Mouse (Mus musculus) right cerebral cortex, adult 2 months (tissue): ENCODE results near the gene Aldh18a1.
"Not testable (repeated sequence)": the region's sequence is repeated elsewhere in the genome, so short reads cannot be mapped to it uniquely, and the experiment has no call there.

Experiments used
- DNase-seq, 2 experiments: peaks; one replicate each; pipeline ENCODE4 v3.0.0; 2021 to 2022; ENCODE audit warnings: low spot score in 2 of 2

The Aldh18a1 gene

GRCm38 (mm10) chr19:40588293-40588654 is at the start of gene Aldh18a1:
Gene Aldh18a1, minus strand, starts transcription at chr19:40588463.
- DNase-seq = peak; percentile 94 to 95

DNA sequence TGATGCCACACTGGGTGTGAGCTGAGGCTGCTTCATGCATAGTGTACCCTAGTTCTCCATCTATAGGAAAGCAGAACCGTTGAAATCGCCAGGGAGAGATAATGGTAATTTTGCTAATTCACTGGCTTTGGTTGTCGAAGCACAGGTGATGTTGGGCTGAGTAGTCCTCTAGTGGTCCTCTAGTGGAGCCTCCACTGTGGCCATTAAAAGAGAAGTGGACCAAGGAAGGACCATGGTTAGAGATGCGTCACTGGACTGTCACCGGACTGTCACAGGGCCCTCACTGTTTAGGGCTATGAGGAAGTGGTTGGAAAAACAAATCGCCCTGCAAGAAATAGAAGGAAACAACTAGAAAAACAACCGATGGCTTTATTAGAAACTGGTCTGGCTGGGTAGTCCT is 49.3 kb upstream of the Aldh18a1 start:
- DNase-seq = no peak

- no peak for DNase-seq
These were observed 48.8 kb upstream of the Aldh18a1 start for GRCm38 (mm10) chr19:40637091-40637490.

DNA sequence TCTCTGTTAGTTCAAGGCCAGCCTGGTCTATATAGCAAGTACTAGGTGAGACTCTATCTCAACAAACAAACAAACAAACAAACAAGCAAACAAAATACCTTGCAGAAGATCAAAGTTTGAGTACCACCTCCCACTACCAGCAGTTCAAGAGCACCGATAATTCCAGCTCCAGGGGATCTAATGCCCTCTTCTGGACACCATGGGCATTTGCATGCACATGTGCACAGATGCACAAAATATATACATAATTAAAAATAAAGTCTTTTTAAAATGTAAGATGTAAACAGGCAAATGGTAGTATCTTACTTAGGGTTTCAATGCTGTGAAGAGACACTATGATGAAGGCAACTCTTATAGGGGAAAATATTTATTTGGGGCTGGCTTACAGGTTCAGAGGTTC is 44.9 kb upstream of the Aldh18a1 start:
- DNase-seq = no peak

DNA sequence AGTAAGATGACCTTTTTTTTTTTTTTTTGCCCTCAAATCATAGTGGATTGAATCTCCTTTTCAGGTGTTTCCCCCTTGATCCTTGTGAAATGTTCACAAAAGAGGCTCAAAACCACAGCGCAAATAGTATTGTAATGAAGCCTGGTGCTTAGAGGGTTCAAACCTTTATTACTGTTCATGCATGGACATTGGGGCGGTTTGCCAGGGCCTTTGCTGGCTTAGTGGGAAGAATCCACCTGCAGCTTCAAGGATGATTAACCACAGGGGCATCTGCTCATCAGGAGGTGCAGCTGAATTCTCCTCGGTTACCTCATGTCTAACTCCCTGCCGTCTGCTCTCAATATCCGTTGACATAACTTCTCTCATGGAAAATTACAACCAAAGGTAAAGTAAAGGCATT is 44.4 kb upstream of the Aldh18a1 start:
- DNase-seq = no peak

DNA sequence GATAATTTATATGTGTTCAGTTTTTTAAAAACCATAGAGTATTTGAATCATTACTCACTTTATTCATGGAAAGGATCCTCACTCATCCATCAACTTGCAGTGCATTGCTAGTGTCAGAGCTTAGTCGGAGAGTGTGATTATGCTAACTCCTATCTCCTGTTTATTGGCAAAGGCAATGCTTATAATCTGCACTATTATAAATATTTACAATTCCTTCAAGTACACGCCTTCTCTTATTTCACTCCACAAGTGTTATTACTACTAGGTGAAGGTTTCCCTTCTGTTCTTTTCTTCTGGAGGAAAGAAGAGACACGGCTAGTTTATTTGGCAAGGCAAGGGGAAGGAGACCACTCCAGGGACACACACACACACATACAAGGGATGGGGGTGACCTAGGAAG is 43.9 kb upstream of the Aldh18a1 start:
- no peak for DNase-seq

DNA sequence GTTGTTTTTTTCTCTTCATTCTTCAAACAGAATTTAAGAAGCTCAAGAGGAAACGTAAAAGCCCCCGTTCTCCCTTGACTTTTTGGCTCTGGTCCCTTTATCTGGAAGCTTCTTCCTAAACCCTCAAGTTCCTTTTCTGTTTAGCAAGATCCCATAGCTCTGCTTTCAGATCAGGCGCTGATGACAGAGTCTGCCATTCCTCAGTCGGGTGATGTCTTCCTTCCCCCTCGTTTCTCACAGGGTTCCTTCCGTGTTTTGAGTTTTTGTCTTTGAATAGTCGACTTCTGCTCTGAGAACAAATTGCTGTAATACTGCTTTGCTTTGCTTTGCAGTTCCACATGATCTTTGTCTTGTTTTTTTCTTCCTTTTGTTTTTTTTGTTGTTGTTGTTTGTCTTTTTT is 42.3 kb upstream of the Aldh18a1 start:
- peak in 1 of 2 experiments; percentile 21 for DNase-seq

DNA sequence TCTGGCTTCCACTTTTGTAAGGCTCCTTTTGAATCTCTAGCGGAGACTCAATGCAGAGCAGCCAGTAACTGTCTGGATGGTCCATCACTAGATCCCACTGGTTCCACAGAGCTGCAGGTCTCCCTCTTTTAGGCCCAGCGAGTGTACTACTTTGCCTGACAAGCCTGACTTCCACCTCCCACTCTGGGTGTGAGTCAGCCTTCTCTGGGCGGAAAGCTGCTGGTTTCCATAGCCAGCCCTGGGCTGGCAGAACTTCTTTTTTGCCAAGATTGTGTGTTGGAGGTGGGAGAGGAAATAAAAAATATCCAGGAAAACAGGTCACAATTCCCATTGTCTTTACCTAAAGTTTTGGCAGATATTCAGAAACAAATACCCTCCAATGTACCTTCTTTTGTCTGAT is 41.8 kb upstream of the Aldh18a1 start:
- DNase-seq = peak; percentile 66 to 74

DNA sequence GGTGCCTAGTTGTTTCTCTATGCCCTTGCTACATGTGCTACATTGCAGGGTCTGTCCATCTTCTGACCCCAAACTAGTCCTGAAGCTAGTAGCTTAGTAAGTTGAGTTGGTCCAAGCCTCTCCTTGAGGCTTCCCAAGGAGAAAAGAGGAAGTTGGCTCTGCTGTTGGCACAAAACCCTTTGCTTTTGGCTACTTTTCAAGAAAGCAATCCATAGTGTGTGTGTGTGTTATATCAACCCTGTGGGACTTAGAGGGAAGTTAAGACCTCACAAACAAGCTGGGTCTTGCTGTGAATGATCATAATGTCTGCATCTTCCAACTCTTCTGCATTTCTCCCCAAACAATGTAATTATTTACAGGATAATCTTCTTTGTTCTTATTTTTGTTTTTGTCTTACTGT is 40.7 kb upstream of the Aldh18a1 start:
- no peak for DNase-seq

DNA sequence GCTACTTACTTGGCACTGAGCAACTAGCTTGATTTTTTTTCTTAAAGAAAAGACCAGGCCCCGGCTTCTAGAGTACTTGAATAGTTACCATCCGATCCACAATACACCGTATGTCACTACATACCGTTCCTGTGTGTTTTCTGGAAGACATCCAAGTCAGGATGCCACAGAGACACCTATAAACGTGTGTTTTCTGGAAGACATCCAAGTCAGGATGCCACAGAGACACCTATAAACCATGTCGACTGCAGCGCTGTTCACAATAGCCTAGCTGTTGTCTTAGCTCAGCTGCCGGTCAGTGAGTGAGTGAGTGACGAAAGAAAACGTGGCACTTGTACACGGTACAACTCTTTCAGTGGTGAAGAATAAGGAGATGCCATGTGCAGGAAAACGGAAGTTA is 37.7 kb upstream of the Aldh18a1 start:
- DNase-seq = no peak

DNA sequence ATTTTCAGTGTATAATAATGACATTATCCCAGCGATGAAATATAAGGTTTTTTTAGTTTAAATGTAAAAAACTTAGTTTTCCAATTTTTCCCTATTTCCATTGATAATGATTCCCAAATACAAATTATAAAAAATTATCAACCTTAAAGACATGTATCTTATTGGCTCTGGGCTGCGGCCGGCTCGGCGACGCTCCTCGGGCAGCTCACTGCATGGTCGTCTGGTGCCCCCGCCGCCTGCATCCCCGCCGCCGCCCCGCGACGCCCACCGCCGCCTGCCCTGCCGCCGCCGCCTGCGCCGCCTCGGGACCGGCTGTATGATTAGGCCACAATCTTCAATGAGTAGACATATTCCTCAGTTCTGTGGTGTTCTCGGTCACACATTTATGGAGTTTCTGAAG is 33.4 kb upstream of the Aldh18a1 start:
- DNase-seq = not testable (repeated sequence)

- DNase-seq = no peak
These were observed 27.8 kb upstream of the Aldh18a1 start for GRCm38 (mm10) chr19:40616021-40616420.

DNA sequence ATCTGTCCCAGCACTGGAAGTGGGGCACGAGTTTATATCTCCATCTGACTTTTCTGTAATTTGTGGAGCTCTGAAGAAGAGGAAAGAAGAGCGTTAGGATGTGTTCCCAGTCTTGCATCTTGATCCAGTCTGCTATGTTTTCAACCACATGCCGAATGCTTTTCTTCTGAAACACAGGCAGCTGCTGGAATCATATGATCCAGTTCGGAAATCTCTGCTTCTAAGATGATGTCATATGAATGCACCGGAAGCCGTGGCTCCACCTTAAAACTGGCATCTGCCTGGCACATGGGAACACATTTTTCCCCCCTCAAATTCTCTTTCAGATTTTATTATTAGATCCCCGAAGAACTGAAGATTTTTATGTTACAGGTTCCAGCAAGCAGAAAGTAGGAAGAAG is 26.5 kb upstream of the Aldh18a1 start:
- no peak for DNase-seq

- peak; percentile 95 to 98 for DNase-seq
These were observed 23.7 kb upstream of the Aldh18a1 start, which contains the start of the genes Tctn3 and Entpd1 for GRCm38 (mm10) chr19:40611830-40612506. Gene Tctn3, minus strand, starts transcription at chr19:40612233. Gene Entpd1, plus strand, starts transcription at chr19:40612366.

DNA sequence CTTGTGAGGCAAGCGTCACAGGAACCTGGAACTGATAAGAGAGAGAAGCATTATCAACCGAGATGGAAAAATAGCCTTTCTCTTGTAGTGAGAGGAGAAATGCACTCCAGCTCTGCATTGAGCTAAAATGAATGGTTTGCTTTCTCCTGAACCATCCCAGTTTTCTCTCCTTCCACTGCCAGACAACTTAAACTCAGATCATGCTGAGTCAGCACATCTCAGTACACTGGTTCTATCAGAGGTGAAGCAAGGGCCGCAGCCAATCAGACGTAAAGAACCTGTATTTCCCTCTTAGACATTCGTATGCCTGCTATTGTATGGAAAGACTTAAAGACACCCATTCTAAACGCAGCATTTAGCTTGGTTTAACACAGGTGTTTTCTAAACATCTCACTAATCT is 19.4 kb upstream of the Aldh18a1 start:
- no peak for DNase-seq

GRCm38 (mm10) chr19:40605189-40605588 is 16.9 kb upstream of the Aldh18a1 start:
- DNase-seq = no peak

DNA sequence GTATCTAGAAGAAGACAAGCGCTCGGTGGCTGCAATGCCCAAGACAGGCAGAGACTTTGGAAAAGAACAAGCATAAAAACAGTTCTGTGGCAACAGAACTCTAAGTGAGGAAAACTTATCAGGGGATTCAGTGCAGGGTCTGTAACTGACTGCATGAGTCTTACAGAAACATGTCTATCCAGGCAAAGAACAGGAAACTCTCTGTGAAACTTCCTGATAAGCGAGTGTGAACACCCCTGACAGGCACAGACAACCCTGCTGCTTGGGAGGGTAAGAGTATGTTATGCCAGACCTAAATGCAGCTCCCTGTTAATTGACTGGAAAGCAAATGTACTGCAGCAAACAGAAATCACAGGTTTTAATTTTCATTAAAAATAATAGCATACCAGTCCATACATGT is 13.6 kb upstream of the Aldh18a1 start:
- DNase-seq = no peak

GRCm38 (mm10) chr19:40600846-40601245 is 12.6 kb upstream of the Aldh18a1 start:
- DNase-seq = not testable (repeated sequence)

GRCm38 (mm10) chr19:40595831-40596230 is 7.6 kb upstream of the Aldh18a1 start:
- DNase-seq = no peak

- no peak for DNase-seq
These were observed 7.0 kb upstream of the Aldh18a1 start for GRCm38 (mm10) chr19:40595231-40595630.

DNA sequence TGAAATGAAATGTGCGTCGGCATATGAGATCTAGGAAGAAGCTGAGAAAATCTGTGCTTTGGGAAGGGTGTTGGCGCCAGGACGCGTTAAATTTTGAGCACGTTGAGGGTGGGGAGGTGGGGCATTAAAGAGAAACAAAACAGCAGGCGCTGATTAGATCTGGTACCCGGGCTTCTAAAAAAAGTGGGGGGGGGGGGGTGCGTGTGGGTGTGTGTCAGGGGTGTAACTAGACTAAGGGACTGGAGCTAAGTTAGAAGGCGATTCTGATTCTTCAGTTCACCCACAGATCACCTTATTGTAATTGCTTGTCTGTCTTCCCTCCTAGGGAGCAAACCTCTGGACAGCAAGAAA is 1.2 kb upstream of the Aldh18a1 start:
- no peak for DNase-seq

- DNase-seq = peak; percentile 90 to 91
These were observed 725 bp upstream of the Aldh18a1 start for GRCm38 (mm10) chr19:40588847-40589529.

GRCm38 (mm10) chr19:40587491-40588292 is 571 bp downstream of the Aldh18a1 start:
- no peak for DNase-seq
